Mouse (Mus musculus) left cerebral cortex, postnatal 14 days (tissue): ENCODE measurements at regions not wholly inside any gene's neighbourhood (a gene's known extent, or its start where the extent isn't known, plus 50 kb on each side); places are given as distances from the start of the nearest gene placed in this dataset.

ENCODE experiments used
- DNase-seq, 2 experiments: peaks; one replicate each; pipeline ENCODE4 v3.0.0; 2021 to 2022; ENCODE audit warnings: low spot score in 2 of 2, mixed read lengths in 1 of 2
- intact Hi-C: fragments of 180-260 bp; cut with DNase I; formaldehyde crosslinking; loops from one replicate; pipeline ENCODE4 v1.15.1; 2025

DNA sequence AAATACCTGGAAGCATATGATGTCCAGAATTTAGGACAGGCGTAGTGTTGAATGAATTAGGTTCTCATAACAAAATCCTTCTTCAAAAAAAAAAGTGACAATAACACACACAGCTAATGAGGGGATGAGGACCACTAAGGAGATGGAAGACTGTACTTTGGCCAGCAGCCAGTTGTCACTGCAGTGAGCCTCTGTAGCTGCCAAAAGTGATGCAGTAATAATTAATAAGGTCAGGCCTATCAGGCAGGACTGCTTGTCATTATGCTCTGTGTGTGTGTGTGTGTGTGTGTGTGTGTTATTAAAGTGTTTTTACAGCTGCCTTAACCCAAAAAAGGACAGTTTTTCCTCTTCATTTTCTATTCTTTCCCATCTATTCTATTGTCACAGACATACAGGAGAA is 221.3 kb upstream of the Kcnh7 start:
- DNase-seq = no peak
- intact Hi-C loops = no loop called here
